Mouse (Mus musculus): ENCODE data around the gene Pbx1. TPM values are rescaled to one million over a fixed set of nuclear protein-coding genes. Genes with fewer than 3 reads are reported as not detected.

Pbx1 gene
- polyA plus RNA-seq, 1 experiment from 2014 or later = 48.8 TPM

DNA sequence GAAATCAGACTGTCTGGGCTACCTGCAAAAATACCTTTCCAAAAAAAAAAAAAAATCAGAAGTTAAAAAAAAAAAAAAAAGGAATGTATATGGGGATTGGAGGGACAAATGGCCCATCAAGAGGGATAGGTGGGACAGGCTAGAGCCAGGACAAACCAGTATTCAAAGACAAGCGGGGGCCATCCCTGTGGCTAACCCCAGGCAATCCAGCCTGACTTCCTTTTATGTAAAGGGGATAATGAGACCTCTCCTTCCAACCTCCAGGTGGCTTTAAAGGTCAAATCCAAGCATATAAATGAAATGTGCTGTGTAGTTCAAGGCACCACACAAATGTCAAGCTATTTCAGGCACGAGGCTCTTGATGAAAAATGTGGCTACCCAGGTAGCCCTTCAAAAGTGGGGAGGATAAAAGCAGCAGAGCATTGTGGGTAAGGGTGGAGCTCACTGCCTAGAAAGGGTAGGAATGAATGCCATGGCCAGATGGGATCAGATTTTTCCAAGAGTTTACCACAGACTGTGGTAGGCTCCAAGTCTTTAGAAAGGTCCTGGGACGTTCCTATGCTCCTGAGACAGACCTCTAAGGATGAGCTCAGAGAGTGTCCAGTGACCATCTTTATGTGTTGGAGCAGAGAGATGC is 36.4 kb downstream of the Pbx1 start:
- 74% methylated on average over 3 of the region's 3 CpGs for WGBS
- Histone ChIP-seq H3K27ac (ENCODE audit: low read depth) (no peak overlapping the region), H3K9me3 (ENCODE audit: low read depth, low read length) (no peaks in the 10 kb centered on the region), H3K36me3 (ENCODE audit: insufficient read depth) (peaks cover 31% of the 10 kb centered on the region; the same call in 1 of the 2 replicates), H3K27me3 (ENCODE audit: insufficient read depth, low read length) (no peaks in the 10 kb centered on the region), H3K4me2 (no peak overlapping the region), H3K4me3 (ENCODE audit: low read depth, low read length) (no peak overlapping the region), H3K4me1 (ENCODE audit: insufficient read depth) (peaks cover 34% of the 10 kb centered on the region; the same call in 1 of the 2 replicates), H3K9ac (no peak overlapping the region)
- no peak for TF ChIP-seq CTCF (IDR thresholded peaks at IDR 0.05; ENCODE audit: low read depth)
- ATAC-seq (ENCODE audit: insufficient read depth) (no peak), DNase-seq (no peak)

- H3K9me3 ChIP-seq (ENCODE audit: low read depth, low read length) = no peaks in the 10 kb centered on the region
- H3K4me3 ChIP-seq (ENCODE audit: low read depth, low read length) = no peak overlapping the region
- WGBS = 67% methylated on average over 6 of the region's 6 CpGs
- no peak overlapping the region for H3K4me2 ChIP-seq
- DNase-seq (no peak), ATAC-seq (ENCODE audit: insufficient read depth) (no peak)
- no peak overlapping the region for H3K9ac ChIP-seq
- H3K36me3 ChIP-seq (ENCODE audit: insufficient read depth) = peaks cover 36% of the 10 kb centered on the region; the same call in 1 of the 2 replicates
- H3K4me1 ChIP-seq (ENCODE audit: insufficient read depth) = peaks cover 35% of the 10 kb centered on the region; the same call in 1 of the 2 replicates
- H3K27me3 ChIP-seq (ENCODE audit: insufficient read depth, low read length) = no peaks in the 10 kb centered on the region
- H3K27ac ChIP-seq (ENCODE audit: low read depth) = peak overlapping the region; percentile 13; the same call in 1 of the 2 replicates
- no peak for TF ChIP-seq CTCF (IDR thresholded peaks at IDR 0.05; ENCODE audit: low read depth)
Observed at GRCm38 (mm10) chr1:168394535-168394934, 37.5 kb downstream of the Pbx1 start.

GRCm38 (mm10) chr1:168393456-168393855 is 38.6 kb downstream of the Pbx1 start:
- TF ChIP-seq CTCF (IDR thresholded peaks at IDR 0.05; ENCODE audit: low read depth) = no peak
- DNase-seq (peak; percentile 62), ATAC-seq (ENCODE audit: insufficient read depth) (no peak)
- peaks cover 33% of the 10 kb centered on the region; the same call in 1 of the 2 replicates for H3K36me3 ChIP-seq (ENCODE audit: insufficient read depth)
- peaks cover 35% of the 10 kb centered on the region; the same call in 1 of the 2 replicates for H3K4me1 ChIP-seq (ENCODE audit: insufficient read depth)
- no peak overlapping the region for H3K4me2 ChIP-seq
- 23% methylated on average over 4 of the region's 4 CpGs for WGBS
- H3K9ac ChIP-seq = no peak overlapping the region
- peak overlapping the region; percentile 77; the same call in 1 of the 2 replicates for H3K27ac ChIP-seq (ENCODE audit: low read depth)
- no peaks in the 10 kb centered on the region for H3K27me3 ChIP-seq (ENCODE audit: insufficient read depth, low read length)
- no peak overlapping the region for H3K4me3 ChIP-seq (ENCODE audit: low read depth, low read length)
- H3K9me3 ChIP-seq (ENCODE audit: low read depth, low read length) = no peaks in the 10 kb centered on the region

- Histone ChIP-seq H3K4me1 (ENCODE audit: insufficient read depth) (peaks cover 35% of the 10 kb centered on the region; the same call in 1 of the 2 replicates), H3K9ac (no peak overlapping the region), H3K4me3 (ENCODE audit: low read depth, low read length) (no peak overlapping the region), H3K9me3 (ENCODE audit: low read depth, low read length) (no peaks in the 10 kb centered on the region), H3K36me3 (ENCODE audit: insufficient read depth) (peaks cover 33% of the 10 kb centered on the region; the same call in 1 of the 2 replicates), H3K4me2 (peak overlapping the region; percentile 41), H3K27me3 (ENCODE audit: insufficient read depth, low read length) (no peaks in the 10 kb centered on the region), H3K27ac (ENCODE audit: low read depth) (peak overlapping the region; percentile 77; the same call in 1 of the 2 replicates)
- ATAC-seq (ENCODE audit: insufficient read depth) (peak; percentile 40; the same call in 1 of the 2 replicates), DNase-seq (no peak)
- 19% methylated on average over 5 of the region's 5 CpGs for WGBS
- no peak for TF ChIP-seq CTCF (IDR thresholded peaks at IDR 0.05; ENCODE audit: low read depth)
Observed at GRCm38 (mm10) chr1:168392500-168392853, 39.6 kb downstream of the Pbx1 start.

- H3K4me1 ChIP-seq (ENCODE audit: insufficient read depth) = peaks cover 38% of the 10 kb centered on the region; the same call in 1 of the 2 replicates
- 13% methylated on average over 20 of the region's 20 CpGs for WGBS
- H3K27ac ChIP-seq (ENCODE audit: low read depth) = peak overlapping the region; percentile 77
- H3K9ac ChIP-seq = no peak overlapping the region
- H3K36me3 ChIP-seq (ENCODE audit: insufficient read depth) = peaks cover 33% of the 10 kb centered on the region; the same call in 1 of the 2 replicates
- H3K9me3 ChIP-seq (ENCODE audit: low read depth, low read length) = no peaks in the 10 kb centered on the region
- TF ChIP-seq CTCF (IDR thresholded peaks at IDR 0.05; ENCODE audit: low read depth) = no peak
- DNase-seq = peak; percentile 87
- no peak overlapping the region for H3K4me3 ChIP-seq (ENCODE audit: low read depth, low read length)
- peak overlapping the region; percentile 41 for H3K4me2 ChIP-seq
- peak; percentile 62; the same call in 1 of the 2 replicates for ATAC-seq (ENCODE audit: insufficient read depth)
- H3K27me3 ChIP-seq (ENCODE audit: insufficient read depth, low read length) = no peaks in the 10 kb centered on the region
Observed at GRCm38 (mm10) chr1:168391617-168392499, 40.2 kb downstream of the Pbx1 start.

DNA sequence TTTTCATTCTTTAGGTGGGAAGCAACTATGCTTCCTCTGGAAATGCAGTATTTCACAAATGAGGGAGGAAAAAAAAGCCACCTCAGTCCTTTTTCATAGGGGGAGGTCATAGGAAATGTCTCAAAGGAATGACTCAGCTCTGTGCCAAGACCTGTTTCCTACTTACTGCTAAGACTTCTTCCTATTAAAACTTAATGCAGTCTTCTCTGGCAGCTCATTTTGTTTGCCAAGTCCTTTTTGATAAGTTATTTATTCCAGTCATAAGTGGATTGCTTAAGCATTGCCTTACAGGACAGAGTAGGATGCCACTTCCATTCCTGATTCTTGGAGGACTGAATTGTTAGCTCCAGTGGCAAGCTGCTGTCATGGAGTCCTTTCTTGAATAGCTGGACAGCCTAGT is 41.3 kb downstream of the Pbx1 start:
- H3K27ac ChIP-seq (ENCODE audit: low read depth) = no peak overlapping the region
- peaks cover 46% of the 10 kb centered on the region for H3K4me1 ChIP-seq (ENCODE audit: insufficient read depth)

GRCm38 (mm10) chr1:168386159-168386558 is 45.9 kb downstream of the Pbx1 start:
- Histone ChIP-seq H3K4me1 (ENCODE audit: insufficient read depth) (peaks cover 63% of the 10 kb centered on the region), H3K9ac (no peak overlapping the region), H3K36me3 (ENCODE audit: insufficient read depth) (peaks cover 20% of the 10 kb centered on the region; the same call in 1 of the 2 replicates), H3K4me2 (peak overlapping the region; percentile 10), H3K9me3 (ENCODE audit: low read depth, low read length) (no peaks in the 10 kb centered on the region), H3K27ac (ENCODE audit: low read depth) (no peak overlapping the region; the same call in 1 of the 2 replicates), H3K4me3 (ENCODE audit: low read depth, low read length) (no peak overlapping the region), H3K27me3 (ENCODE audit: insufficient read depth, low read length) (no peaks in the 10 kb centered on the region)
- DNase-seq = no peak
- no peak for TF ChIP-seq CTCF (IDR thresholded peaks at IDR 0.05; ENCODE audit: low read depth)
- 67% methylated on average over 6 of the region's 6 CpGs for WGBS
- no peak for ATAC-seq (ENCODE audit: insufficient read depth)

More for the DNA sequence above, 41.3 kb downstream of the Pbx1 start:
- H3K27me3 ChIP-seq (ENCODE audit: insufficient read depth, low read length) = no peaks in the 10 kb centered on the region
- H3K9me3 ChIP-seq (ENCODE audit: low read depth, low read length) = no peaks in the 10 kb centered on the region
- H3K9ac ChIP-seq = no peak overlapping the region
- no peak for ATAC-seq (ENCODE audit: insufficient read depth)
- H3K4me2 ChIP-seq = no peak overlapping the region
- H3K36me3 ChIP-seq (ENCODE audit: insufficient read depth) = peaks cover 31% of the 10 kb centered on the region; the same call in 1 of the 2 replicates
- no peak for TF ChIP-seq CTCF (IDR thresholded peaks at IDR 0.05; ENCODE audit: low read depth)
- no peak for DNase-seq
- H3K4me3 ChIP-seq (ENCODE audit: low read depth, low read length) = no peak overlapping the region

Data from lung, embryonic 14.5 days (tissue).